Mouse (Mus musculus): ENCODE data around the gene Erbb2.

Gene Erbb2

GRCm38 (mm10) chr11:98458121-98458990 is 46.1 kb downstream of the Erbb2 start:
- no peak for DNase-seq (ENCODE audit: low spot score in 2 of 2)

GRCm38 (mm10) chr11:98459071-98459741 is 46.9 kb downstream of the Erbb2 start:
- DNase-seq (ENCODE audit: low spot score in 2 of 2), result no peak

GRCm38 (mm10) chr11:98459860-98460259 is 47.6 kb downstream of the Erbb2 start:
- no peak for DNase-seq (ENCODE audit: low spot score in 2 of 2)

- DNase-seq (ENCODE audit: low spot score in 2 of 2), result no peak
These were observed 48.9 kb downstream of the Erbb2 start for GRCm38 (mm10) chr11:98461109-98461720.

GRCm38 (mm10) chr11:98462255-98462654 is 50.0 kb downstream of the Erbb2 start:
- no peak for DNase-seq (ENCODE audit: low spot score in 2 of 2)

- DNase-seq (ENCODE audit: low spot score in 2 of 2), result no peak
These were observed 51.6 kb downstream of the Erbb2 start for GRCm38 (mm10) chr11:98463911-98464310.

- no peak for DNase-seq (ENCODE audit: low spot score in 2 of 2)
These were observed 52.2 kb downstream of the Erbb2 start for GRCm38 (mm10) chr11:98464516-98464915.

- DNase-seq (ENCODE audit: low spot score in 2 of 2), result no peak
These were observed 57.8 kb downstream of the Erbb2 start for GRCm38 (mm10) chr11:98469761-98470714.

- DNase-seq (ENCODE audit: low spot score in 2 of 2), result no peak
These were observed 58.5 kb downstream of the Erbb2 start for GRCm38 (mm10) chr11:98470795-98471194.

- DNase-seq (ENCODE audit: low spot score in 2 of 2), result no peak
These were observed 60.4 kb downstream of the Erbb2 start for GRCm38 (mm10) chr11:98472696-98473095.

GRCm38 (mm10) chr11:98473916-98474479 is 61.7 kb downstream of the Erbb2 start:
- DNase-seq (ENCODE audit: low spot score in 2 of 2), result no peak

GRCm38 (mm10) chr11:98474967-98475366 is 62.7 kb downstream of the Erbb2 start:
- no peak for DNase-seq (ENCODE audit: low spot score in 2 of 2)

GRCm38 (mm10) chr11:98475630-98476433 is 63.6 kb downstream of the Erbb2 start:
- no peak for DNase-seq (ENCODE audit: low spot score in 2 of 2)

- no peak for DNase-seq (ENCODE audit: low spot score in 2 of 2)
These were observed 64.2 kb downstream of the Erbb2 start for GRCm38 (mm10) chr11:98476434-98476807.

- no peak for DNase-seq (ENCODE audit: low spot score in 2 of 2)
These were observed 64.9 kb downstream of the Erbb2 start for GRCm38 (mm10) chr11:98477011-98477701.

GRCm38 (mm10) chr11:98479026-98479939 is 67.0 kb downstream of the Erbb2 start:
- DNase-seq (ENCODE audit: low spot score in 2 of 2), result no peak

- no peak for DNase-seq (ENCODE audit: low spot score in 2 of 2)
These were observed 67.7 kb downstream of the Erbb2 start for GRCm38 (mm10) chr11:98479940-98480497.

GRCm38 (mm10) chr11:98481231-98481630 is 69.0 kb downstream of the Erbb2 start:
- DNase-seq (ENCODE audit: low spot score in 2 of 2), result no peak
